ENCODE assay signal across 27 mouse cellular contexts in genomic region chr1:129759003-129759402, GRCm38 (mm10).
DNase-seq lines count a peak whose midpoint lies in the region; ATAC-seq and TF ChIP-seq lines count a peak whose summit lies in the region.
"Had no signal": no experiment of that assay in that cellular context is flagged by ENCODE, and none has a peak within 500 bp of the region (broad histone marks: within the 10 kb centered on the region; RNA-seq: fewer than 3 reads in every experiment).

No protein-coding gene starts in this region.

- no peak for ATAC-seq in forebrain, embryonic 14.5 days
- ATAC-seq in midbrain, embryonic 15.5 days (replicated peaks) = 0 out of 2 replicates have a peak, but pooled peaks have one; percentile 60
- ATAC-seq in midbrain, postnatal 0 days (ENCODE audit: low FRiP score) = no peak
- ATAC-seq in hindbrain, embryonic 12.5 days (ENCODE audit: low FRiP score) = no peak
- ATAC-seq: forebrain, embryonic 15.5 days; intestine, embryonic 15.5 days had no signal

- H3K27ac ChIP-seq in forebrain, embryonic 14.5 days (ENCODE audit: low read depth, low read length) = no peak overlapping the region
- no peak overlapping the region for H3K27ac ChIP-seq in forebrain, embryonic 10.5 days
- H3K27ac ChIP-seq in midbrain, embryonic 15.5 days = no peak overlapping the region
- H3K27ac ChIP-seq in midbrain, postnatal 0 days (ENCODE audit: low read depth, low read length) = no peak overlapping the region
- H3K27ac ChIP-seq in hindbrain, embryonic 12.5 days = no peak overlapping the region
- H3K27ac ChIP-seq: embryonic facial prominence, embryonic 10.5 days; embryonic facial prominence, embryonic 13.5 days; forebrain, embryonic 15.5 days; heart, adult 2 months; heart, embryonic 10.5 days; heart, embryonic 13.5 days; hindbrain, embryonic 15.5 days; intestine, embryonic 15.5 days had no signal

- H3K36me3 ChIP-seq in forebrain, embryonic 14.5 days (ENCODE audit: control insufficient read depth, insufficient read depth, low read length) = no peaks in the 10 kb centered on the region
- H3K36me3 ChIP-seq in forebrain, embryonic 10.5 days (replicated peaks) = no peaks in the 10 kb centered on the region
- no peaks in the 10 kb centered on the region for H3K36me3 ChIP-seq in midbrain, embryonic 15.5 days (replicated peaks)
- no peaks in the 10 kb centered on the region for H3K36me3 ChIP-seq in midbrain, postnatal 0 days (ENCODE audit: insufficient read depth, low read length)
- H3K36me3 ChIP-seq in hindbrain, embryonic 12.5 days = no peaks in the 10 kb centered on the region
- H3K36me3 ChIP-seq: embryonic facial prominence, embryonic 10.5 days; embryonic facial prominence, embryonic 13.5 days; forebrain, embryonic 15.5 days; heart, embryonic 10.5 days; heart, embryonic 13.5 days; hindbrain, embryonic 15.5 days; intestine, embryonic 15.5 days had no signal

- no peak for TF ChIP-seq POLR2A in brain, embryonic 14.5 days (IDR thresholded peaks at IDR 0.05; ENCODE audit: borderline replicate concordance, extremely low read depth, insufficient read depth, insufficient read length, poor library complexity, severe bottlenecking)

- H3K9ac ChIP-seq in forebrain, embryonic 14.5 days (ENCODE audit: low read length) = no peak overlapping the region
- no peak overlapping the region for H3K9ac ChIP-seq in midbrain, embryonic 15.5 days
- H3K9ac ChIP-seq in midbrain, postnatal 0 days (replicated peaks; ENCODE audit: low read length, poor library complexity, severe bottlenecking) = no peak overlapping the region
- no peak overlapping the region for H3K9ac ChIP-seq in hindbrain, embryonic 12.5 days
- H3K9ac ChIP-seq: embryonic facial prominence, embryonic 13.5 days; forebrain, embryonic 15.5 days; heart, embryonic 13.5 days; hindbrain, embryonic 15.5 days; intestine, embryonic 15.5 days had no signal

- H3K27me3 ChIP-seq in forebrain, embryonic 14.5 days (replicated peaks; ENCODE audit: control insufficient read depth, insufficient read depth, low read length) = no peaks in the 10 kb centered on the region
- no peaks in the 10 kb centered on the region for H3K27me3 ChIP-seq in forebrain, embryonic 10.5 days (ENCODE audit: poor library complexity, severe bottlenecking)
- H3K27me3 ChIP-seq in midbrain, embryonic 15.5 days (replicated peaks) = no peaks in the 10 kb centered on the region
- no peaks in the 10 kb centered on the region for H3K27me3 ChIP-seq in midbrain, postnatal 0 days (ENCODE audit: insufficient read depth, low read length)
- H3K27me3 ChIP-seq in hindbrain, embryonic 12.5 days = no peaks in the 10 kb centered on the region
- H3K27me3 ChIP-seq: CH12.LX; embryonic facial prominence, embryonic 13.5 days; forebrain, embryonic 15.5 days; heart, embryonic 13.5 days; hindbrain, embryonic 15.5 days; intestine, embryonic 15.5 days had no signal

- H3K4me1 ChIP-seq in forebrain, embryonic 14.5 days (ENCODE audit: control insufficient read depth, insufficient read depth, low read length) = no peaks in the 10 kb centered on the region
- H3K4me1 ChIP-seq in forebrain, embryonic 10.5 days = 0 out of 2 replicates have a peak, but pooled peaks cover 9% of the 10 kb centered on the region
- H3K4me1 ChIP-seq in midbrain, embryonic 15.5 days = peaks cover 8% of the 10 kb centered on the region; the same call in 1 of the 2 replicates
- no peaks in the 10 kb centered on the region for H3K4me1 ChIP-seq in midbrain, postnatal 0 days (ENCODE audit: insufficient read depth, low read length)
- H3K4me1 ChIP-seq in hindbrain, embryonic 12.5 days = 0 out of 2 replicates have a peak, but pooled peaks cover 5% of the 10 kb centered on the region
- H3K4me1 ChIP-seq: embryonic facial prominence, embryonic 10.5 days; embryonic facial prominence, embryonic 13.5 days; forebrain, embryonic 15.5 days; heart, embryonic 10.5 days; heart, embryonic 13.5 days; hindbrain, embryonic 15.5 days; intestine, embryonic 15.5 days had no signal

- no peaks in the 10 kb centered on the region for H3K9me3 ChIP-seq in forebrain, embryonic 14.5 days (replicated peaks; ENCODE audit: control insufficient read depth, low read length)
- H3K9me3 ChIP-seq in forebrain, embryonic 10.5 days = no peaks in the 10 kb centered on the region
- no peaks in the 10 kb centered on the region for H3K9me3 ChIP-seq in midbrain, embryonic 15.5 days
- no peaks in the 10 kb centered on the region for H3K9me3 ChIP-seq in midbrain, postnatal 0 days (ENCODE audit: low read length)
- H3K9me3 ChIP-seq in hindbrain, embryonic 12.5 days (replicated peaks) = no peaks in the 10 kb centered on the region
- H3K9me3 ChIP-seq: embryonic facial prominence, embryonic 10.5 days; embryonic facial prominence, embryonic 13.5 days; forebrain, embryonic 15.5 days; heart, embryonic 10.5 days; heart, embryonic 13.5 days; hindbrain, embryonic 15.5 days; intestine, embryonic 15.5 days had no signal

- WGBS in forebrain, embryonic 14.5 days = 84% methylated on average over 1 of the region's 1 CpGs
- WGBS in forebrain, embryonic 10.5 days = 83% methylated on average over 1 of the region's 1 CpGs
- 67% methylated on average over 1 of the region's 1 CpGs for WGBS in midbrain, embryonic 15.5 days
- WGBS in midbrain, postnatal 0 days = 68% methylated on average over 1 of the region's 1 CpGs
- WGBS in hindbrain, embryonic 12.5 days = 71% methylated on average over 1 of the region's 1 CpGs

- H3K4me2 ChIP-seq in forebrain, embryonic 14.5 days (ENCODE audit: low read length) = no peak overlapping the region
- H3K4me2 ChIP-seq in midbrain, embryonic 15.5 days = no peak overlapping the region
- no peak overlapping the region for H3K4me2 ChIP-seq in midbrain, postnatal 0 days (ENCODE audit: low read depth, low read length, poor library complexity, severe bottlenecking)
- H3K4me2 ChIP-seq in hindbrain, embryonic 12.5 days (replicated peaks) = no peak overlapping the region
- H3K4me2 ChIP-seq: embryonic facial prominence, embryonic 13.5 days; forebrain, embryonic 15.5 days; heart, embryonic 13.5 days; hindbrain, embryonic 15.5 days; intestine, embryonic 15.5 days had no signal

- DNase-seq in forebrain, embryonic 14.5 days (ENCODE audit: low spot score) = peak; percentile 30
- DNase-seq in forebrain, embryonic 10.5 days (ENCODE audit: extremely low spot score, low spot score) = no peak
- no peak for DNase-seq in midbrain, postnatal 0 days (ENCODE audit: low spot score)
- peak; percentile 68 for DNase-seq in brain, embryonic 14.5 days (ENCODE audit: low read depth)
- no peak for DNase-seq in spleen, postnatal 36 days (ENCODE audit: low spot score in 2 of 2)
- DNase-seq: adrenal gland, postnatal 10 days; B cell, adult 2 months; cerebellum, adult 11-12 months; cerebellum, adult 8-10 months; cerebellum, postnatal 36 days; embryo, embryonic 11 days; gastrocnemius, postnatal 10 days; gastrocnemius, postnatal 36 days; heart, adult 2 months; heart, postnatal 14 days; heart, postnatal 4 days had no signal

- no peak overlapping the region for H3K4me3 ChIP-seq in forebrain, embryonic 14.5 days (ENCODE audit: low read depth, low read length)
- no peak overlapping the region for H3K4me3 ChIP-seq in forebrain, embryonic 10.5 days
- no peak overlapping the region for H3K4me3 ChIP-seq in midbrain, embryonic 15.5 days
- no peak overlapping the region for H3K4me3 ChIP-seq in midbrain, postnatal 0 days (ENCODE audit: low read depth, low read length)
- no peak overlapping the region for H3K4me3 ChIP-seq in hindbrain, embryonic 12.5 days
- H3K4me3 ChIP-seq: embryonic facial prominence, embryonic 10.5 days; embryonic facial prominence, embryonic 13.5 days; erythroblast, embryonic 14.5 days; forebrain, embryonic 15.5 days; heart, adult 2 months; heart, embryonic 10.5 days; heart, embryonic 13.5 days; hindbrain, embryonic 15.5 days; intestine, embryonic 15.5 days had no signal

- no peak for TF ChIP-seq CTCF in midbrain, postnatal 0 days (IDR thresholded peaks at IDR 0.05)
- no peak for TF ChIP-seq CTCF in brain, embryonic 14.5 days (IDR thresholded peaks at IDR 0.05; ENCODE audit: borderline replicate concordance, extremely low read depth, insufficient read depth, insufficient read length)

Comparison
In these comparisons a context has a peak if more than half of its experiments do, and no peak if none do; other contexts are left out.
1. DNase-seq: peak in forebrain, embryonic 14.5 days (single experiment) and brain, embryonic 14.5 days (single experiment); none in forebrain, embryonic 10.5 days (single experiment), midbrain, postnatal 0 days (single experiment) and spleen, postnatal 36 days (0 of 2).